Mouse (Mus musculus) embryonic stem cell, embryonic (primary cell): ENCODE measurements around the gene Cdh23.

Source experiments
- CTCF ChIA-PET, 4 experiments: fragments of 300-600 bp in 2 of 4; fragments of 350-600 bp in 2 of 4; sonication (Branson Sonifier 250); formaldehyde crosslinking; loops; one replicate each; lab custom pipeline; 2022; ENCODE audit warnings: inconsistent platforms in 2 of 4; lab: Charles Lee
- POLR2A ChIA-PET, 4 experiments: fragments of 300-600 bp in 2 of 4; fragments of 350-600 bp in 2 of 4; sonication (Branson Sonifier 250); formaldehyde crosslinking; loops; one replicate each; lab custom pipeline; 2022; ENCODE audit warnings: antibody characterized with exemption in 4 of 4, inconsistent platforms in 1 of 4; lab: Charles Lee

The Cdh23 gene

GRCm38 (mm10) chr10:60349056-60349455 lies 347.2 kb downstream of the Cdh23 start:
- ChIA-PET POLR2A (interaction anchor here in 3 of 4 experiments (0.5 to 1.7 kb wide), 5 partner anchors 13 to 404 kb away, joined by 3 to 4 read pairs (median 3); partner anchors contain the start of gene Slc29a3 (in 1 of the 3)), CTCF (no interaction called here)

GRCm38 (mm10) chr10:60347768-60348610 lies 348.3 kb downstream of the Cdh23 start:
- ChIA-PET POLR2A (interaction anchor here in 2 of 4 experiments (1.0 to 1.7 kb wide), 7 partner anchors 14 to 405 kb away, joined by 3 to 4 read pairs (median 3); partner anchors contain the start of gene Slc29a3 (in 1 of the 2)), CTCF (interaction anchor here in 3 of 4 experiments (0.6 to 2.3 kb wide), 12 partner anchors 21 to 405 kb away, joined by 3 to 9 read pairs (median 4); partner anchors contain the start of gene Slc29a3 (in 1 of the 3))

DNA sequence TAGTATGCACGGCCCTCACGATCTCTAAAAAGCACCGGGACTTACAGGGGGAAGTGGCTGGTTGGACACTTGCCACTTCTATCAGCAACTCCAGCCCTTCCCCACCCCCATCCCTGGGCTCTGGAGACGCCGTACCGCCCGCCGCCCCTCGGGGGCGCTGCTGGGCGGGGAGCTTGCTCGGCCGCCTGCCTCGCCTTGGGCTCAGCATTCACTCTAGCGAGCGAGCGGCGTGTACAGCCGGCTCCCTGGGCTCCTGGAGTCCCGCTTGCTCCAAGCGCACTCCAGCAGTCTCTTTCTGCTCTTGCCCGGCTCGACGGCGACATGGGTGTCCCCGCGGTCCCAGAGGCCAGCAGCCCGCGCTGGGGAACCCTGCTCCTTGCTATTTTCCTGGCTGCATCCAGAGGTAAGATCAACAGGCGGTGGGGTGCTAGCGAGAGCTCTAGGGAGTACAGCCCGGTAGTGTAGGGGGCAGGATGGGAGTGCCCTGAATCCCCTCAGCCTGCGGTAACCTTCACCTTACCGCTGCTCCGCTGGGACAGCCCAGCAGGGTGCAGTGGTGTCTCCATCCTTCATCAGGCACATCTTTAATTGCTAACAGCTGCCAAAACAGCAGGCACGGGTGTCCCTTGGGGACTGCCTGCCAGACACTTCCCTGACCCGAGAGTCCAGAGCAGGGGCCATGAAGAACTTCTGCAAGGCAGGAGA lies 349.4 kb downstream of the Cdh23 start, which contains the start of gene Vsir:
Gene Vsir, plus strand, starts transcription at position 151 of the 705 bp plus-strand sequence.
- ChIA-PET POLR2A (interaction anchor here in 2 of 4 experiments (0.7 to 1.4 kb wide), 8 partner anchors 15 to 89 kb away, joined by 3 to 4 read pairs (median 3); no protein-coding TSS in a partner anchor), CTCF (interaction anchor here (0.6 to 2.3 kb wide), 30 partner anchors 9 to 899 kb away, joined by 3 to 10 read pairs (median 4); partner anchors contain the start of gene Slc29a3 (in 1 of the 4))

- POLR2A ChIA-PET: interaction anchor here in 2 of 4 experiments (0.7 to 1.4 kb wide), 6 partner anchors 14 to 89 kb away, joined by 3 to 4 read pairs (median 3); no protein-coding TSS in a partner anchor
- CTCF ChIA-PET: interaction anchor here (0.6 to 2.3 kb wide), 18 partner anchors 11 to 898 kb away, joined by 3 to 10 read pairs (median 5); partner anchors contain the start of gene Slc29a3 (in 1 of the 4)
These were observed 350.2 kb downstream of the Cdh23 start for GRCm38 (mm10) chr10:60346056-60346455.

- ChIA-PET POLR2A (interaction anchor here in 1 of 4 experiments (0.9 to 1.2 kb wide), 2 partner anchors 37 to 41 kb away, joined by 3 read pairs; no protein-coding TSS in a partner anchor), CTCF (no interaction called here)
These were observed 352.2 kb downstream of the Cdh23 start for GRCm38 (mm10) chr10:60344111-60344510.

DNA sequence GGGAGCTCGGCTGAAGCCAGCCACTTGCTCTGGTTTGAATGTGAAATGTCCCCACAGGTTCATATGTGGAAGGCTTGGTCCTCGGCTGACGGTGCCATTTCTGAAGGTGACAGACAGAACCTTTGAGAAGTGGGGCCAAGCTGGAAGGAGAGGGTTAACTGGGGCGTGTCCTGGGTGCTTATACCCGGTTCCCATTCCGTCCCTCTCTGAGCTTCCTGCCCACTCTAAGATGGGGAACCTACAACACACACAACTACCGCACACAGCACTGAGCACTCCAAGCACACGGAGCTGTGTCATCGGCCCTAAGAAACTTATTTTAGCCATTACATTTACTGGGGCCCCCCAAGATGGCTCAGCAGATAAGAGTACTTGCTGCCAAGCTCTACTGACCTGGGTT lies 354.8 kb downstream of the Cdh23 start:
- CTCF ChIA-PET: interaction anchor here in 3 of 4 experiments (1.1 to 1.3 kb wide), 3 partner anchors 36 to 411 kb away, joined by 3 to 5 read pairs (median 4); partner anchors contain the start of gene Slc29a3 (in 1 of the 3)
- POLR2A ChIA-PET: interaction anchor here in 2 of 4 experiments (1.0 to 1.2 kb wide), 2 partner anchors 11 kb away, joined by 3 to 4 read pairs; no protein-coding TSS in a partner anchor

DNA sequence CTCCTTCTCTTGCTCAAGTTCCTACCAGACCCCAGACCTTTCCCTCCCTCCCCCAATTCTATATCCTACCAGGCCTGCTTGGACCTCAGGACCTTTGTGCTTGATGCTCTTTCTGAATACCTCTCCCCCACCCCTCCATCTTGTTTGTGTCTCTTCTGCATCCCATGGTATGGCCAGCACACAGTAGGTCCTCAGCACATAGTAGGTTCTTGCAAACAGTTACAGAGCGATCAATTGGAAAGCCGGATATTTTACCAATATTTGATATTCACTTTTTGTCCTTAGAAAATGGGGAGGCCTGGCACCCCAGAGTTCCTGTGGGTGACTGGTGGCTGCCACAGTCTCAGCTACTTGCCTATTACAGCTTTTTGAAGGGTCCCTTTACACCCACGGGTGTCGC lies 361.3 kb downstream of the Cdh23 start:
- ChIA-PET CTCF (interaction anchor here in 1 of 4 experiments (0.6 kb wide), 1 partner anchor 194 kb away, joined by 3 read pairs; no protein-coding TSS in a partner anchor), POLR2A (interaction anchor here in 1 of 4 experiments (0.6 kb wide), 1 partner anchor 1202 kb away, joined by 4 read pairs; no protein-coding TSS in a partner anchor)

DNA sequence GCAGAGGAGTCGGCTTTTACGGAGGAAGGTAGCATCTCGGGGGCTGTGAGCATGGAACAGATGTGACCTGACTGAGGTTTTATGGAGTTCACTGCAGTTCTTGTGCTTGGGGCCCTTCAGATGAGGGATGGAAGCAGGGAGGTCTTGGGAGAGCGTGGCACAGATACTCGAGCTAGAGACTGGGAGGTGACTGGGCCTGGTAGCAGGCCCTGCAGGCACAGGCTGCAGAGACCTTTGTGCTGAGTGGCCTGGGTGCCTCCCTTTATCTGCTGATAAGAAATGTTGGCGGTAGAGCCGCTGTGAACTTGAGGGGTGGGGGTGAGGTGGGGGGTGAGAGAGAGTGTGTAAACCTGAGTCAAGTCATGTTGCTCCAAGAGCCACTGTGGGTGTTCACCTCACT lies 361.7 kb downstream of the Cdh23 start:
- ChIA-PET POLR2A (interaction anchor here in 1 of 4 experiments (0.6 kb wide), 1 partner anchor 1202 kb away, joined by 4 read pairs; no protein-coding TSS in a partner anchor), CTCF (interaction anchor here in 1 of 4 experiments (0.9 kb wide), 1 partner anchor 17 kb away, joined by 3 read pairs; no protein-coding TSS in a partner anchor)

DNA sequence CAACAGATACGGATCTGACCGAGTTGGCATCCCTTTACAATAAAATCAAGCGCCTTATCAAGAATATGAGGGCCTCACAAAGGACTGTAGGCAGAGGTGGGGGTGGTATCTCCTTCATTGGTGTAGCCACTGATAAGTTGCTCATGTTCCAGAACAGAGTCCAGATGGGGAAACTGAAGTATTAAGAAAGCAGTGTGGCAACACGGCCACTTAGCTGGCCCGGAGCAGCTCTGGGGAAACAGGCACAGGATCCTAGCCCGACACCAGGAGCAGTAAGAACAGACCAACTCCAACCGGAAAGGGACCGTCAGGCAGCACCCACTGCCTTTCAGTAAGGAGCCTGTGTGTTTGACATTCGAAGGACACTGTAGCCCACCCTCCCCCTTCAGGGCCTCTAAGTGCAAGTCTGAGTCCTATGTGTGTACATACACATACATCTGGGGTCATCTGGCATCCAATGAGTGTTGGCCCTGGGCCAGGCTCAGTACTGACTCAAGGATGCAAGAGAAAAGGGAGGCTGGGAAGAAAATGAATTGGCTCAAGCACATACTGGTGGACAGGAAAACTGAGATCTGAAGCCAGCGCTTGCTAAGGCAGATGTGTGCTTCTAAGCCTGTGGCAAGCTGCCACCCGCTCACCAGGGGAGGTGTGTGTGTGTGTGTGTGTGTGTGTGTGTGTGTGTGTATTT lies 367.2 kb downstream of the Cdh23 start:
- CTCF ChIA-PET: no interaction called here
- POLR2A ChIA-PET: no interaction called here

GRCm38 (mm10) chr10:60316166-60316565 lies 380.1 kb downstream of the Cdh23 start:
- ChIA-PET POLR2A (no interaction called here), CTCF (no interaction called here)

GRCm38 (mm10) chr10:60313606-60314005 lies 382.7 kb downstream of the Cdh23 start:
- POLR2A ChIA-PET: no interaction called here
- CTCF ChIA-PET: interaction anchor here in 2 of 4 experiments (0.6 kb wide), 2 partner anchors 8 to 425 kb away, joined by 3 to 10 read pairs; no protein-coding TSS in a partner anchor

DNA sequence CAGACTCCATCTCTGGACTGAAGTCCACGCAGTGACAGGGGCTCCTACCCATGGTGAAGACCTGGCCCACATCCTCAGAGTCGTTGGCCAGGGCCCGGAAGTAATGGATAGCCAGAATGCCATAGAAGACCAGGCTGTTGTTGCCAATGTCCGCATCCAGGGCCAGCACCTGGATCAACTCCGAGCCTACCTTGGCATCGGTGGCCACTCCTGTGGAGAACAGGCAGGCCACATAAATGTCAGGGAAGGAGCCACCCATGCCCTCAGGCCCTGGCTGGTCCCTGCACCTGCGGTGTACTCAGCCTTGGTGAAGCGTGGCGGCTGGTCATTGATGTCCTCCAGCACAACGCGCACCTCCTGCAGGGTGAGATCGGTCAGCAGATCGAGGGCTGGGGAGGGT lies 385.7 kb downstream of the Cdh23 start:
- CTCF ChIA-PET: no interaction called here
- POLR2A ChIA-PET: no interaction called here

GRCm38 (mm10) chr10:60304854-60305628 lies 391.2 kb downstream of the Cdh23 start:
- POLR2A ChIA-PET: interaction anchor here in 3 of 4 experiments (0.5 to 1.4 kb wide), 8 partner anchors 19 to 1012 kb away, joined by 3 to 4 read pairs (median 3); partner anchors contain the start of genes Slc29a3 (in 1 of the 3) and Vsir (in 1 of the 3)
- CTCF ChIA-PET: interaction anchor here (0.5 to 2.5 kb wide), 82 partner anchors 9 to 1141 kb away, joined by 3 to 17 read pairs (median 4); partner anchors contain the start of genes Slc29a3 (in 3 of the 4) and Vsir (in 3 of the 4)

DNA sequence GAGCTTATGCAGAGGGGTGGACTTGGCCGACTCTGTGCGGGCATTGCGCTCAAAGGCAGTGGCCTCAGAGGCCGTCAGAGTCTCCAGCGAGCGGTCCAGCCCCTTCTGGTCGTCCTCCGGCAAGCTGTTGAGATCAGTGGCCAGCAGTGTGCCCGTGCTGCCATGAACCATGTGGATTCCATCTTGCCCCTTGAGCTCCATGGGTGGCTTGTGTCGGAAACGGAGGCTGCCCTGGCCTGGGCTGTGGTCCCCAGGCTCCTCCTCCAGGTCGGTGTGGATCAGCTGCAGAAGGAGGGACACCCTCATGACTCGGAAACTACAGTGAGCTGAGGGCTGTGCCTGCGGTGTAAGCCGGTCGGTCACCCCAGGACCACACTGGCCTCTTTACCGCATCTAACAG lies 392.9 kb downstream of the Cdh23 start:
- ChIA-PET POLR2A (interaction anchor here in 2 of 4 experiments (0.5 to 1.7 kb wide), 3 partner anchors 39 to 57 kb away, joined by 3 read pairs; no protein-coding TSS in a partner anchor), CTCF (interaction anchor here in 2 of 4 experiments (0.8 to 1.0 kb wide), 2 partner anchors 138 to 156 kb away, joined by 3 read pairs; no protein-coding TSS in a partner anchor)

GRCm38 (mm10) chr10:60299636-60300035 lies 396.7 kb downstream of the Cdh23 start:
- POLR2A ChIA-PET: interaction anchor here in 2 of 4 experiments (0.7 to 2.4 kb wide), 11 partner anchors 10 to 254 kb away, joined by 3 to 14 read pairs (median 3); partner anchors contain the start of genes Psap (in 1 of the 2) and Vsir (in 1 of the 2)
- CTCF ChIA-PET: interaction anchor here in 3 of 4 experiments (0.6 to 1.1 kb wide), 5 partner anchors 9 to 453 kb away, joined by 3 to 6 read pairs (median 3); partner anchors contain the start of gene Slc29a3 (in 1 of the 3)

- POLR2A ChIA-PET: interaction anchor here in 2 of 4 experiments (0.6 to 1.3 kb wide), 5 partner anchors 11 to 442 kb away, joined by 3 to 4 read pairs (median 3); no protein-coding TSS in a partner anchor
- CTCF ChIA-PET: interaction anchor here in 2 of 4 experiments (0.6 to 0.9 kb wide), 2 partner anchors 28 to 50 kb away, joined by 3 to 8 read pairs; no protein-coding TSS in a partner anchor
These were observed 400.3 kb downstream of the Cdh23 start for GRCm38 (mm10) chr10:60296027-60296426.
